Mouse (Mus musculus) forebrain, embryonic 11.5 days (tissue): ENCODE measurements around the gene Mfsd12. TPM values are rescaled to one million over a fixed set of nuclear protein-coding genes. Genes with fewer than 3 reads are reported as not detected.

Source experiments
- ATAC-seq: fragments of 200-750 bp; cut with Nextera tagmentation; replicated peaks from 2 replicates; pipeline ENCODE4 v1.8.0; 2017; ENCODE audit warnings: moderate TSS enrichment; ENCODE audit not compliant: low FRiP score
- DNase-seq: peaks from one replicate; pipeline ENCODE4 v3.0.0-alpha.2; 2017; ENCODE audit warnings: low spot score
- H3K27ac ChIP-seq: fragments of 300-500 bp; sonication (generic); 2 replicates; pipeline ENCODE4 v1.5.1; 2014; ENCODE audit warnings: low read depth, low read length
- H3K27me3 ChIP-seq: fragments of 300-500 bp; sonication (generic); 2 replicates; pipeline ENCODE4 v1.6.1; 2014; ENCODE audit warnings: mild to moderate bottlenecking, low read length, mixed read lengths; ENCODE audit not compliant: control insufficient read depth, insufficient read depth
- H3K36me3 ChIP-seq: fragments of 300-500 bp; sonication (generic); 2 replicates; pipeline ENCODE4 v1.6.1; 2014; ENCODE audit warnings: mild to moderate bottlenecking, low read length, moderate library complexity, mixed read lengths; ENCODE audit not compliant: control insufficient read depth, insufficient read depth
- H3K4me1 ChIP-seq: fragments of 300-500 bp; sonication (generic); replicated peaks from 2 replicates; pipeline ENCODE4 v1.6.1; 2014; ENCODE audit warnings: low read length, mixed read lengths; ENCODE audit not compliant: control insufficient read depth, insufficient read depth
- H3K4me2 ChIP-seq: fragments of 300-500 bp; sonication (generic); 2 replicates; pipeline ENCODE4 v1.6.1; 2014; ENCODE audit warnings: low read depth, mild to moderate bottlenecking, low read length, moderate library complexity, mixed read lengths; ENCODE audit not compliant: severe bottlenecking
- H3K4me3 ChIP-seq: fragments of 300-500 bp; sonication (generic); 2 replicates; pipeline ENCODE4 v1.5.1; 2014; ENCODE audit warnings: low read depth, low read length
- H3K9ac ChIP-seq: fragments of 300-500 bp; sonication (generic); 2 replicates; pipeline ENCODE4 v1.6.1; 2014; ENCODE audit warnings: low read length
- H3K9me3 ChIP-seq: fragments of 300-500 bp; sonication (generic); 2 replicates; pipeline ENCODE4 v1.6.1; 2016; ENCODE audit warnings: low read length, mixed read lengths; ENCODE audit not compliant: control insufficient read depth
- WGBS: fragments of 180-500 bp; shearing (Covaris S2); extraction: QIAGEN DNeasy Blood & Tissue Kit; methylation state at CpG from one replicate; pipeline ENCODE4 v1.1.7; 2014; 5-methylcytosine and 5-hydroxymethylcytosine counted together
- polyA plus RNA-seq: library from polyadenylated mRNA; unstranded; fragments of >200 nt; fragmentation: Nextera tagmentation; extraction: Ambion mirVana; gene quantifications from 2 replicates; pipeline ENCODE4 v1.2.1, GENCODE M21; 2014

Mfsd12 gene
- polyA plus RNA-seq, 1 experiment from 2014 or later, result 4.7 TPM

- H3K9me3 ChIP-seq, result no peaks in the 10 kb centered on the region
- peak; percentile 38 for ATAC-seq
- H3K4me3 ChIP-seq, result no peak within 1 kb of the TSS; the same call in 1 of the 2 replicates
- peak; percentile 75 for DNase-seq
- 15% methylated on average over 12 of the region's 12 CpGs for WGBS
- peak within 1 kb of the TSS; percentile 29 for H3K9ac ChIP-seq
- H3K4me2 ChIP-seq, result peak within 1 kb of the TSS; percentile 53; the same call in 1 of the 2 replicates
- H3K27ac ChIP-seq, result no peak within 1 kb of the TSS
- peaks cover 19% of the 10 kb centered on the region for H3K27me3 ChIP-seq
- H3K36me3 ChIP-seq, result peaks cover 30% of the 10 kb centered on the region
- H3K4me1 ChIP-seq, result peaks cover 29% of the 10 kb centered on the region
Measured at GRCm38 (mm10) chr10:81365672-81366476, 8.6 kb downstream of the Mfsd12 start, which contains the start of gene 4930404N11Rik. Gene 4930404N11Rik, minus strand, starts transcription at chr10:81365816.

- no peak overlapping the region for H3K27ac ChIP-seq
- H3K36me3 ChIP-seq, result peaks cover 32% of the 10 kb centered on the region
- H3K4me1 ChIP-seq, result peaks cover 29% of the 10 kb centered on the region
- no peak overlapping the region for H3K4me2 ChIP-seq
- H3K9me3 ChIP-seq, result no peaks in the 10 kb centered on the region
- WGBS, result 83% methylated on average over 6 of the region's 6 CpGs
- ATAC-seq, result no peak
- H3K9ac ChIP-seq, result no peak overlapping the region
- no peak overlapping the region for H3K4me3 ChIP-seq
- no peak for DNase-seq
- peaks cover 19% of the 10 kb centered on the region for H3K27me3 ChIP-seq
Measured at GRCm38 (mm10) chr10:81366477-81367206, 9.4 kb downstream of the Mfsd12 start.

GRCm38 (mm10) chr10:81367207-81367495 is 9.9 kb downstream of the Mfsd12 start:
- peaks cover 32% of the 10 kb centered on the region for H3K36me3 ChIP-seq
- 86% methylated on average over 6 of the region's 6 CpGs for WGBS
- H3K4me3 ChIP-seq, result no peak overlapping the region
- peaks cover 19% of the 10 kb centered on the region for H3K27me3 ChIP-seq
- H3K9ac ChIP-seq, result no peak overlapping the region
- DNase-seq (no peak), ATAC-seq (no peak)
- H3K4me1 ChIP-seq, result peaks cover 29% of the 10 kb centered on the region
- no peak overlapping the region for H3K27ac ChIP-seq
- no peak overlapping the region for H3K4me2 ChIP-seq
- no peaks in the 10 kb centered on the region for H3K9me3 ChIP-seq

- H3K36me3 ChIP-seq, result peaks cover 15% of the 10 kb centered on the region; the same call in 1 of the 2 replicates
- 94% methylated on average over 10 of the region's 10 CpGs for WGBS
- H3K4me2 ChIP-seq, result no peak overlapping the region
- H3K27ac ChIP-seq, result no peak overlapping the region
- H3K4me3 ChIP-seq, result no peak overlapping the region
- ATAC-seq (no peak), DNase-seq (no peak)
- no peaks in the 10 kb centered on the region for H3K9me3 ChIP-seq
- H3K27me3 ChIP-seq, result no peaks in the 10 kb centered on the region
- peaks cover 17% of the 10 kb centered on the region for H3K4me1 ChIP-seq
- no peak overlapping the region for H3K9ac ChIP-seq
Measured at GRCm38 (mm10) chr10:81375322-81375721, 18.0 kb downstream of the Mfsd12 start.

- peaks cover 9% of the 10 kb centered on the region; the same call in 1 of the 2 replicates for H3K36me3 ChIP-seq
Measured at GRCm38 (mm10) chr10:81376561-81377361, 19.5 kb downstream of the Mfsd12 start.

GRCm38 (mm10) chr10:81377362-81377664 is 20.0 kb downstream of the Mfsd12 start:
- Histone ChIP-seq H3K36me3 (peaks cover 9% of the 10 kb centered on the region; the same call in 1 of the 2 replicates), H3K4me1 (peaks cover 17% of the 10 kb centered on the region), H3K4me2 (peak overlapping the region; percentile 88), H3K4me3 (peak overlapping the region; percentile 89), H3K27me3 (no peaks in the 10 kb centered on the region), H3K9me3 (no peaks in the 10 kb centered on the region), H3K27ac (no peak overlapping the region), H3K9ac (peak overlapping the region; percentile 94)
- WGBS, result 56% methylated on average over 2 of the region's 2 CpGs
- ATAC-seq (no peak), DNase-seq (no peak)

More at GRCm38 (mm10) chr10:81376561-81377361, 19.5 kb downstream of the Mfsd12 start:
- ATAC-seq, result no peak
- Histone ChIP-seq H3K9ac (peak overlapping the region; percentile 94), H3K4me1 (peaks cover 17% of the 10 kb centered on the region), H3K4me2 (peak overlapping the region; percentile 88), H3K27ac (peak overlapping the region; percentile 6; the same call in 1 of the 2 replicates), H3K4me3 (peak overlapping the region; percentile 89), H3K27me3 (no peaks in the 10 kb centered on the region), H3K9me3 (no peaks in the 10 kb centered on the region)
- no peak for DNase-seq
- WGBS, result 43% methylated on average over 6 of the region's 6 CpGs

- H3K4me3 ChIP-seq, result peak within 1 kb of the TSS; percentile 89
- H3K4me1 ChIP-seq, result peaks cover 17% of the 10 kb centered on the region
- under 1% methylated on average over 55 of the region's 59 CpGs for WGBS
- H3K36me3 ChIP-seq, result peaks cover 6% of the 10 kb centered on the region; the same call in 1 of the 2 replicates
- H3K27ac ChIP-seq, result peak within 1 kb of the TSS; percentile 75
- no peaks in the 10 kb centered on the region for H3K9me3 ChIP-seq
- peak within 1 kb of the TSS; percentile 88 for H3K4me2 ChIP-seq
- H3K9ac ChIP-seq, result peak within 1 kb of the TSS; percentile 94
- no peak for DNase-seq
- peak; percentile 66 for ATAC-seq
- H3K27me3 ChIP-seq, result no peaks in the 10 kb centered on the region
Measured at GRCm38 (mm10) chr10:81377793-81378552, 20.7 kb downstream of the Mfsd12 start, which contains the start of gene Fzr1. Gene Fzr1, minus strand, starts transcription at chr10:81378516.
